Mouse (Mus musculus): ENCODE results near the gene Pet100.

- TF ChIP-seq CTCF (IDR thresholded peaks at IDR 0.05; ENCODE audit: low read depth, low read length) (no peak), POLR2A (IDR thresholded peaks at IDR 0.05; ENCODE audit: borderline replicate concordance, low read depth, low read length) (0 out of 2 replicates have a peak, but pooled peaks have one; percentile 28)
These were observed at the start of gene Pet100, which contains the start of gene Xab2 for GRCm38 (mm10) chr8:3621199-3621970.

Measured in bone marrow macrophage, adult 2 months (primary cell).